Mouse (Mus musculus) erythroid progenitor cell, adult 5-6 weeks (primary cell): ENCODE measurements around the gene Dlx3. TPM values are rescaled to one million over a fixed set of nuclear protein-coding genes. Genes with fewer than 3 reads are reported as not detected.

Experiments
- ATAC-seq: replicated peaks from 2 replicates; pipeline ENCODE4 v1.8.0; 2016; ENCODE audit warnings: moderate number of reproducible peaks, mild to moderate bottlenecking, moderate TSS enrichment, inconsistent platforms; ENCODE audit not compliant: poor library complexity, low FRiP score, severe bottlenecking
- total RNA-seq, 2 experiments: library from RNA; stranded (forward) in 1 of 2; stranded (reverse) in 1 of 2; fragments of 150-400 nt in 1 of 2; fragments of 186-747, 209-891 nt in 1 of 2; gene quantifications; 2 replicates each; pipeline versions ENCODE4 v1.2.3 to v1.2.4; 2015 to 2017; ENCODE audit warnings: low replicate concordance in 2 of 2

Gene Dlx3
- total RNA-seq, 2 experiments from 2014 or later = not detected

DNA sequence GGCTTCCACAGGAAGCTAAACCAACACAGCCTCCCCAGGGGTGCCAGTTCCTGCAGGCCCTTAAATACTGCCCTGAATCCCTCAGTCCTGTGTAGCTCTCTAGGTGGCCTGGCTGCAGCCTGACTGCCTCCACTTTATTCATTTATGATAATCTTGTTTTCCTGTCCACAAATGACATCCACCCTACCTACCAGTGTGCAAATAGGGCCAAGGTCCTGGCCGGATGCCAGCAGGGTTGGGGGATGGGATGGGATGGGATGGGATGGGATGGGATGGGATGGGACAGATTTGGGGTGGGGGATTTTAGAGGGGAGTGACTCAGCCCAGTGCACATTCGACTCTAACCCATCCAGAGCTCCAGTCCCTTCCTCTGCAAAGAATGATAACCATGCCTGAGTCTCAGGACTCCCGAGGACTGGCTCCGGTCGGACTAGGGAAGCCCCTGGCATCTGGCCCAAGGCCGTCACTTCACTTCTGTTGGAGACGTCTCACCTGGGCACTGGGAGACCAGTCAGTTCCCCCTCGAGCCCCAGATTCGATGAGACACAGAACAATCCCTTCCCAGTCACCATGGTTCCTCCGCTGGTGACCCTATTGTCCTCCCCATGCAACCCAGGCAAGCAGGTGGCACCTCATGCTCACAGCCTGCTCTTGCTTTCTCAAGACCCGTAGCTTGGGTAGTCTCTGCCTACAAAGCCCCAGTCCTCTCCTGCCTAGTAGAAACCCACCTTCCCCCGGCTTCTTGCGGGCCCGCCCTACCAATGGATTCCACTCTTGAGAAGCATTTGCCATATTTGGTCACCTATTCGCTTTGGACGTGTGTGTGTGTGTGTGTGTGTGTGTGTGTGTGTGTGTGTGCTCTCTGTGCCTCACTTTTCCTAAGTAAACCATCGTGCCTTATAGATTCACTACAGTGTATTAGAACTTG, 32.4 kb upstream of the Dlx3 start:
- no peak for ATAC-seq

DNA sequence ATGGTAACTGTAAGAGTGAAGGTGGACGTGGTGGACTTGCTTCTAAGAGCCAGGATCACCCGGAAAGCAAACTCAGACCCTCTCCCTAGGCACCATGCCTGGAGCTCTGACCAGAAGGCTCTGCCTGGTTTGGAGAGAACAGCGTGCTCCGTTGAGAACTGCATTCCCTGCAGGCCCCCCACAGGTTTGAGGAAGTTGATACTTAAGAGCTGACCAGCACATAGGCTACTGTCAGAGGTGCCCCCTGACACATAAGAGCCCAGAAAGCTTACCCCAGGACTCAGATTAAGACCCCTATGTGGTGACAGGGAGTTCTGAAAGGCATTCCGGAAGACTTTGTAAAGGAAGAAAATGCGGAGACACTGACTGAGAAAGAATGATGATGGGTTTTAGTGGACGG, 31.6 kb upstream of the Dlx3 start:
- no peak for ATAC-seq

DNA sequence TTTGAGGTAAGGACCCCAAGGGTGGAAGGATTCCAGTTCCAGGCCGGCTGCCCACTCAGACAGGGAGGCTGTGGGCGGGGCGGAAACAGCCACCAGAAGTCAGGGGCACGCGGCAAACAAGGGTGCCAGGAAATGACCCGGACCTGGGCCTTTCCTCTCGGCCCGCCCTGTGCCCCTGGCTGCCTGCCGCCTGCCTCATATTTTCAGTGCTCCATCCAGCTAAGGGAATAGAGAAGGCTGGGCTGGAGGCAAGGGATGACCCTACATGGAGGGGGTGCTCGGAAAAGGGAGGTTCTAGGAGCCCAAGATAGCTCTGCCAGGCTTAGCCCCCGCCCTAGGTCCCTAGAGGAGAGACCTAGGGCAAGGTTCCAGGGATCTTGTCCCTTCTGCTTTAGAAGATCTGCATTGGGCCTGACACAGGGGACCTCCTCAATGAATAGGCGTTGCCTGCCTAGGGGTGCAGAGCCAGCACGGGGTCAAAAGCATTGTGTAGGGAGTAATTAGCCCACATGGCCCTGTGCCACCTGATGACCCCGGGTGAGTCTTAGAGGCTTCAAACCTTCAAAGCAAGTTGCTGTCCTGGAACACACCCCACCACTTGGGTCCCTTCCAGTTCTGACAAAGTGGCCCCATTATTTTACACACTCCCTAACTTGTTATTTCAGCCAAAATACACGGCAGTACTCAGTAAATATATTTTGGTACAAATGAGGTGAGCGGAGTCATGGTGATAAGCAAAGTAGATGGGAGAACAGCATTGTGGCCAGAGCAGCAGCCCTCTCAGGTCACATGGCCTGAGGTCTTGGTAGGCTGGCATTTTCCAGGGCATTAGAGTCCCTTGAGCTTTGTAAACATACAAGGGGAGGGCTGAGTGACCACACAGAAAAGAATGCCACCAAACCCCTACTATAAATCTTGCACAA, 30.8 kb upstream of the Dlx3 start:
- ATAC-seq = no peak

DNA sequence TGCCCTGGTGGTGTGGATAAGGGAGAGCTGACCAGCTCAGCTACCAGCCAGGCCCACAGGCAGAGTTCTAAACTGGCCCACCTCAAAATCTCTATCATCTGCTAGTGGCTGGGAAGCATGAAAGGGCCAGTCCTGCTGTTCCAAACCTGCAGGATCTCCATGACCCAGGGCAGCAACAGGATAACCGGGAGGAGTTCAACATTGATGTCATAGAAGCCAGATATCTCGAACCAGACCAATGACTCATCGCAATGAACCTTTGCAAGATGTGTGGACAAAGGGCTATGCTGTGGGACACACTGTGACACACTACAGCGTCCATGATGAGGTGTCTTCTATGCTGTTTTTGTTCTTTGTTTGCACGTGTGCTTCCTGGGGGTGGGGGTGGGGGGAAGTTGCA, 26.8 kb upstream of the Dlx3 start:
- no peak for ATAC-seq

DNA sequence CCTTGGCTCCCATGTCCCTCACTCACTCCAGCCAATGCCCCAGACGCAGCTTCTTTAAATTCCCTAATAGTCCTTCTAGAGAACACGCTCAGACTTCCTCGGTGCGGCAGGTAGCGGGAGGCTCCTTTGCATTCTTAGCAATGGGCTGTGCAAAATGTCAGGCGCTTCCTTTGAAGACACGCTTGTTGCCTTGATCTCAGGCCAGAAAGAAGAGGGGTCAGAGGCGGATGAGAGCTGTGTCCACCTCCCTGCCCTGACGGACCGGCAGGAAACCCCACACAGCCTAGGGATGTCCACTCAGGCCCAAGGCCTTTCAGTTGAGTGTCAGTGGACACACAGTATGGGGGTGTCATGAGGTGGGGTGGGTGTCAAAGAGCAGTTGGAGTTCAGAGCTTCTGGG, 24.3 kb upstream of the Dlx3 start:
- ATAC-seq = no peak

DNA sequence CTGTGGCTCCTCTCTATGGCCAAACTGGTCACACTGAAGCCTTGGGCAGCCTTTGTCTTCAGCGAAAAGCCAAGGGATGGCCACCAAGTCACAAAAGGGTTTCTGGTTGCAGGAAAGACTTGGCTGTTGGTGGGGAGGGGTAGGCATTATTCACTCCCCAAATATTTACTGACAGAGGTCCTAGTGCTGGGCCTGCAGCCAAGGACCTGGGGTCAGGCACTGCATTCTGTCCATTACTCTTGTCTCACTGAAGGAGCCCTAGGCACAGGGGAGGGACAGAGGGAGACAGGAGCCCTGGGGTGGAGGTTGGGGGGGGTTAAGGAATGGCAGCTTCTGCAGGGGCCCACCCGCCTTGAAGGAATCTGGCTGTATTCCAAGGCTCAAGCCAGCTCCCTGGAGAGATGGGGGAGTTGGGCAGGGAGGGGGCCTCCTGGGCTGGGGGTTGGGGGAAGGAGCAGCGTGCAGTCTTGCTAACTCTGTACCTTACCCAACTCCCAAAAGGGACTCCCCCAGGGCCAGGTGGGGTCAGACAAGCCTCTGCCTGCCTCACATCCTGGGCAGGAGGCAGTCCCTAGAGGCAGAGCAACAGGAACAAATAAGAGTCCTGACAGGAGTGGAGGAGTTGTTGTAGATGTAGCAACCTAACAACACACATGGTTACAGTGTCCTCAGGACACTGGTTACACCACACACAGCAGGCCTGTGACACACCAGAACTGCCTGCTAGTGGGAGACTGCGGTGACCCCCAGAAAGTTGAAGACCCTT, 23.1 kb upstream of the Dlx3 start:
- ATAC-seq = no peak

DNA sequence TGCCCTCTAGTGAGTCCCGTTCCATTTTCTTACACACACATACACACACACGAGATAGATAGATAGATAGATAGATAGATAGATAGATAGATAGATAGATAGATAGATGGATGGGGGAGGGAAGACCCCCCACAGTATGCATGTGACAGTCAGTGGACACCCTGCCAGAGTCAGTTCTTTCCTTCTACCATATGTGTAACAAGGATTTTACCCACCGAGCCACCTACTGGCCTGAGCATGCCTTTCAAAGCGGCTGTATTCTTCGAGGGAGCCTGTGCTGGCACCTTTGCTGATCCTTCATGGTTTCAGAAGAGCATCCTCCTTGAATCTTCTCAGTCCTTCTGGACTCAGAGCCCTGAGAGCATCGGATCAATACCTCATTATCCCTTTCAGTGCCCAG, 22.0 kb upstream of the Dlx3 start:
- ATAC-seq = no peak

DNA sequence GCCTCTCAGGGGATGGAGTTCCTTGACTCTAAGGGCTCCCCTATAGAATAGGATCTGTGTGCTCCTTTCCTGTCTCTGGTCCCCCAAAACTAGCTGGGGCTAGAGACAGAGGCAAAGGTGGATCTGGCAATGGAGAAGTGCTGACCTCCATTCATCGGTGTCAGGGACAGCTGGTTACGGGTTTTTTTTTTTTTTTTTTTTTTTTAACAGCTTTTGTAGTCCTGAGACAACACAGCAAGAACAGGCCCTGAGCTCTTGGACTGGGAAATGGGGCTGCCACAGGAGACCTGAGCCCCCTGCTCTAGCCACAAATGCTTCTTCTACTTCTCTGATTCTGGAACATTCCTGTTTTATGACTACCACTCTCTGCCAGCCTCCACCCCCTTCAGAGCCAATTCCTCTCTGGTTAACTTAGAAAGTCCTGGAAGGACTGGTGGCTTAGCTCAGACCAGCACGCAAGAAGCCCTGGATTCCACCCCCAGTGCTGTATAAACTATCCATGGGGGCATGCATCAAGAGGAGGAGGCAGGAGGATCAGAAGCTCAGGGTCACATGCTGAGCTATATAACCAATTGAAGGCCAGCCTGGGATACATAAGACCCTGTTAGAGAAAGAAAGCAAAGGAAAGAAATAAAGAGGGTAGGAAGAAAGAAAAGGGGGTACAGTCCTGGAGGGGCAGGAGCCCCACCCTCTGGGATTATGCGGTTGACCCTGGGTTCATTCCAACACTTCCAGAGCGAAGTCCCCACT, 21.4 kb upstream of the Dlx3 start:
- ATAC-seq = no peak

DNA sequence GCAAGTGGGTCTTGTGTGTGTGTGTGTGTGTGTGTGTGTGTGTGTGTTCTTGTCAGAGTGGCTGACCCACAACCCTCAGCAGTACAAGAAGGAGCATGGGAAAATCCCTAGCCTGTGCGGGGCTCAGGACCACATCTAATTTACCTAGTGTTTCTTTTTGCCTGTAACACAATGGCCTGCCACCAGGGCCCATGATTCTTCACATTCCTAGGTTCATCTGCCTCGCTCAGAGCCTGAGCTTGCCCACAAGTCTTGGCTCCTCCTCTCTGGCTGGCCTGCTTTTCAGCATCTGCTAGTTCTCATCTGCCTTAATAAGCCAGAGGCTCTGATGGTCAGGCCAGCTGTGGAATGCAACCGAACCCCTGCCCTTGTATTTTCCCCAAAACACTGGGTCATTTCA, 19.5 kb upstream of the Dlx3 start:
- ATAC-seq = no peak

DNA sequence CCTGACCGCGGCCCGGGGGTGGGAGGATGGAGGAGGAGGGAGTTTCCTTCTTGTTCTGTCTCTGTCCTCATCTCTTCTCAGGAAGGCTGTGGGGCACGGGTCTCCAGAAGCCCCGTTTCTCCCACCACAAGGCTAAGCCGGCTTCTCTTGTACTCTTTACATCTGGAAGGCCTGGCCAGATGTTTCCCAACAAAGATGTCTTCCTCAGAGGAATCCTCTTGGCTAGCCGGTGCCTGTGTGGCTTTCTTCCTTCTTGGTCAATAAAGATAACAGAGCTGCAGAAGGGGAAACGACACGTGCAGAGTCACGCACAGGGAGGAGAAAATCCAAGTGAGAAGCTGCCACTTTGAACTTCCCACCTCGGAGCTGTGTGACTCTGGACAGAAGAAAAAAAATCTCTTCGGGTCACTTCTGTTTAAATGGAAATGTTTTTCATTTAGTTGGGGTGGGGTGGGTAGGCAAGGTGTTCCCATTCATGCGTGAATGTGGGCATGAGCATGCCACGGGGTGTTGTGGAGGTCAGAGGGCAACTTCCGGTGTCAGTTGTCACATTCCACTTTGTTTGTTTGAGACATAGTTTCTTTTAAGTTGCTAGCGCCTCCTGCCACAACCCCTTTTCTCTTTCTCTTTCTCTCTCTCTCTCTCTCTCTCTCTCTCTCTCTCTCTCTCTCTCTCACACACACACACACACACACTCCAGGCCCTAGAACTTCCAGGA, 18.7 kb upstream of the Dlx3 start:
- ATAC-seq = no peak

DNA sequence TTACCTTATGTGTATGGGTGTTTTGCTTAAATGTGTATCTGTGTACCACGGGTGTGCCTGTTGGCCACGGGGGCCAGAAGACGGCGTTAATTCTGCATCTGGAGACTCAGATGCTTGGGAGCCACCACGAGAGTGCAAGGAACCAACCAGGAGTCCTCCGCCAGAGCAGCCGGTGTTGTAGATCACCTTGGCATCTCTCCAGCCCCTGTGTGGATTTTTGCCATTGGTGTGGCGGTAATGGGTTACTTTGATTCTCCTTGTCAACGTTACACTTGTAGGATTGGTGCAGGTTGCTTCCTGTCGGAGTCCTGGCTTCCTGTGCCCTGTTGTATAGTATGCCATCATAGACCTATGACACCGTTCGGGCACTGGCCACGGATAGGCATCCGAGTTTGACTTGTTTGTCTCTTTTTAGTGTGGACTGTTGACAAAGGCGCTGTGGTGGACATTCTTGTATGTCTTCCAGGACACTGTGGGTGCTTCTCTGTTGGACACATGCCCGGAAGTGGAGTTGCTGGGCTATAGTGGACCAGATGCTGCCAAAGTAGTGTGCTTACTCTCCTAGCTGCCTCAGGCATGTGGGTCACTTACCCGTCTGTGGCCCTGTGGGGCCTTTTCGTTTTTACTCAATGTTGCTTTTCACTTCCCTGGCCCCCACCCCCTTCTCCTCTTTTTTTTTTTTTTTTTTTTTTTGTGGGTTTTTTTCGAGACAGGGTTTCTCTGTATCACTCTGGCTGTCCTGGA, 17.6 kb upstream of the Dlx3 start:
- ATAC-seq = no peak

DNA sequence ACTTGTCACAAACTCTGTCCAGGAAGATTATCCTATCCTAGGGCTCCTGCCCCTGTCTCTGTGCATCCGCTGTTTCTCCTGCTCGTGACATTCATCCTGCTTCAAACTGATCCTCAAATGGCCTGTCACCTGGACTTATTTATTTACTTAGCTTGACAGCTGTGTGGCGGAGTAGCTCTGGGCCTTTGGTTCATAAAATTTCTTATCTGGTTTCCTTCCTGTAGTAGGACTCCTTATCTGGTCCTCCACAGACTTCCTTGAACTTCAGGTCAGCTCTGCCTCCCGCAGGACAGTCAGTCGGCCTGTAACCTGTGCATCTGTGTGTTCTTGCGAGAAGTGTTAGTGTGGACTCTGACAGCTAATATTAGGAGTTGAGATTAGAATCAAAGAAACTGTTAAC, 15.7 kb upstream of the Dlx3 start:
- no peak for ATAC-seq

DNA sequence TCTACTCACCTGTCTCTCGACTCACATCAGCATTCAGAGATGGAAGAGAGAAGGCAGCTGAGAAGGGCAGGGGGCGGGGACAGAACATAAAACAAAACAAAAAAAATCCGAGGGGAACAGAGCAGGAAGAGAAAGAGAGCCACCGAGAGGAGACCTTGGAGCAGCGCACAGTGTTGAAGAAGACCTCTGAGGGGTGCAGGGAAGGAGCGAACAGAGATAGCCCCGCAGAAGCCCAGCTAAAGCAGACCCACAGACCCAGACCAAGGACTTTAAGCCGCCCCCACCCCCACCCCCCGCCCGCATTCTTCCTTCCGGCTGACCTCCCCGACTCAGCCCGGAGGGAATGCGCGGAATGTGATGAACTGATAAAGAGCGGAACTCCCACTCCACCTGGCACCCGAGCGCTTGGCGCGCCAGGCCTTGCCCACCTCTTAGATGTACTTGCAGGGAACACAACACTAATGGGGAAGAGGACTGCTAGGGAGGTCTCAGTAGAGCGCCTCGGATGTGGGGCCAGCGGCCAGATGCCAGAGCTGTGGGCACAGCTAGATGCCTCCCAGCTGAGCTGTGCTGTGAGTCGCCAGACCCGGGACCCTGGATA, 14.5 kb upstream of the Dlx3 start:
- ATAC-seq = no peak

DNA sequence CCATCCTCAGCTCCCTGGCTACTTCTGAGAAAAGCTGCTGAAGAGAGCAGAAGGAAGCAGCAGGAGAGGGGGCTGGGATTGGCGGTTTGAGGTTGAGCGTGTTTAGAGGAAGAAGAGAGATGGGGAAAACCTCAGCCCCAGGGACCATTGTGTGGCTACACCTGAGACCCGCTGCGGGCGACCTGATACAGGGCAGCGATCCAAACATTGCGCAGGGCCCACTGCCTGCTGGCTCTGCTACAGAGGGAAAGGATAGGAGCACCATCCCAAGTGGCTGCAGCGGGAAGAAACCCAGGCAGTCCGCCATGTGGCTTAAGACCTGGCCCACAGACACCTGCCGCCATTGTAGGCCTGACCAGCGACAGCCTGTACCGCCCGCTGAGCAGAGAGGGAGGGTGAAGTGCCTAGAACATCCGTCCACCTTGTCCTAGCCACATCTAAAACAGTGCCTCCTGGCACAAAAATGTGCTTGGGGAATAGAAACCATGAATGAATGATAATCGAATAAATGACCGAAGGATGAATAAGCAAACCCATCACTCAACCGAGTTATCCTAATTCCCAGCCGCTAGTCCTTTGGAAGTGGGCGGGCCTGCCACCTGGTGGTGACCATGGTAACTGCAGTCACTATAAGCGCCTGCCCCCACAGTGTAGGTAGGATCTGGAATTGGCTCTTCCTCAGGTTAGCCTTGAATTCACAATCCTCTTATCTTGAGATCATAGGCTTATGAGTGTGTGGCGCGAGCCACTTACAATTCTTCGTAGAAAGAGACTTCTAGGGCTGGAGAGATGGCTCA, 13.3 kb upstream of the Dlx3 start:
- ATAC-seq = peak; percentile 71

DNA sequence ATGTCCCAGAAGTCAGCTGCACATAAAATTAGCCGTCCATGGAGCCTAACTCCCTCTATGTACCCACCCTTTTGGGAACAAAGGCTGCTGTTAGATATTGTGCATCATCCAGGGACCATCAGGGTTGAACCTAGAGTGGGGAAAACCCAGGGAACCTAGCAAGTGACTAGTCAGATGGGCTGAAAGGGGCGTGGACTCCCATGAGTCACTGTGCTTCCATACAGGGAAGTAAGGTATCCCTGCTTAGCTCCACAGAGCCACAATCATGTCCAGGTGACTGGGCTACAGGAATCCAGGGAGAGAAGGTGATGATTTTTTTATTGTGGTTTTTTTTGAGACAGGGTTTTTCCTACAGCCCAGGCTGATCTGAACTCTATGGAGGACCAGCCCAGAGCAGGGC, 10.9 kb upstream of the Dlx3 start:
- no peak for ATAC-seq

DNA sequence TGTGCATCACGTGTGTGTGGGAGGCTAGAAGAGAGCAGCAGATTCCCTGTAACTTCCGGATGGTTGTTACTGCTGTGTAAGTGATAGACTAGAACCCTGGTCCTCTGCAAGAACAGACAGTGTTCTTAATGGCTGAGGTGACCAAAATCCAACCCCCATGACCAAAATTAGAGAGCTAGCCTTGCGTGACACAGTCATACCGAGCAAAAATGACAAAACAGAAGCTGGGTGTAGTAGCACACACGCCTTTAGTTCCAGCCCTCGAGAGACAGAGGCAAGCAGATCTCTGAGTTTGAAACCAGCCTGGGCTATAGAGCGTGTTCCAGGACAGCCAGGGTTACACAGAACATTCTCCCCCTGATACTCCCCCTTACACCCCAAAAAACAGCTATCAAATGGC, 9.8 kb upstream of the Dlx3 start:
- ATAC-seq = no peak

DNA sequence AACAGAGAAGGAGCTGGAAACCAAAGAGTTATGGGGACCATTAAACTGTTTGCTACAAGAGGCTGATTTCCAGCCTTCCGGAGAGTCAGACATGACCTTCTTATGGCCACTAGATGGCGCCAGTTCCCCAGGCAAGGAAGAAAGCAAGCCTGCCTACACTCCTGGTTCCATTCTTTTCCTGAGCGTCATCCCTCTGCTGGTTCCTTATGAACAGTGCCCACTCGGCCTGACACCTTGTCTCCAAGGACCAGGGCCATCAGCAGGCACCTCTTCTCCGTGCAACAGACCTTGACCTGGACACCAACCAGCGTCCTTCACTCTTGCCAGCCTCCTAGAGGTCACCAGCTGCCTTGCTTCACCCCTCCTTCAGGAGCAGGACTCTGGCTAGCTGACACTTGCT, 2.9 kb upstream of the Dlx3 start:
- ATAC-seq = peak; percentile 70; the same call in 1 of the 2 replicates
